Mouse (Mus musculus): Measurements from ENCODE around the gene Ddx58.

The Ddx58 gene

GRCm38 (mm10) chr4:40181681-40182080, 57.9 kb downstream of the Ddx58 start:
- DNase-seq (ENCODE audit: low spot score), result no peak

DNA sequence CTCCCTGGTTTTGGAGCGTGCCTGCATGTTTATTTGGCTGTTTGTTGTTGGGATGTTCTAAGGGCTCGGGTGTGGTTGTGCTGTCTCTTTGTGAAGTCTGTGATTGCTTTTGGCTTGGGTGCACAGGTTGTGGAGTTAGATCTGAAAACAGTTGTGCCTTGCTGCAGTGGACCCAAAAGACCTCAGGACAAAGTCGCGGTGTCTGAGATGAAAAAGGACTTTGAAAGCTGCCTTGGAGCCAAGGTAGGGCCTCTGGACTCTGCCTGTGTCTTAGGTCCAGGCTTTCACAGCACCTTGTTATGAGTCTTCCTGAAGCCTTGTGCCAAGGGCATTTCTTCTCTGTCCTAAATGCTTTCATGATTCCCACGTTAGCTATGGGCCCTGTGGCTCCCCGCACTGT, 59.6 kb downstream of the Ddx58 start:
- DNase-seq (ENCODE audit: low spot score), result no peak

DNA sequence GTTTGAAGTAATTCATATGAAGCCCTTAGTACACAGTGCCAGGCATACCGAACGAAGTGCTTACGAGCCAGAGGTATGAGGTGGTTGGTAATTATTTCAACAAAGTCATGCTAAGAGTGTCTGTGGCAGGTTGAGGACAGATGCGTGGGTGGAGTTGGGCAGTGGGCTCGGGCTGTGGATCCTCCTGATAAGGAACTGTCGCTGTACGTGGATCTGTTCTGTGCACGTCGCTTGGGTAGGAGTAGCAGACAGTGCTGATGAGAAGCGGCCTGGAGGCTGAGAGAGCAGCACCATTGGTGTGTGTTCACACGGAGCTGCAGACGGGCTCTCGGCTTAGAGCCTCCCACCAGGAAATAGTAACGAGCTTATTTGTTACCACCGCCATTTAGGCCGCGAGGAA, 61.0 kb downstream of the Ddx58 start:
- DNase-seq (ENCODE audit: low spot score), result no peak

GRCm38 (mm10) chr4:40174321-40174720, 65.3 kb downstream of the Ddx58 start:
- DNase-seq (ENCODE audit: low spot score), result no peak

DNA sequence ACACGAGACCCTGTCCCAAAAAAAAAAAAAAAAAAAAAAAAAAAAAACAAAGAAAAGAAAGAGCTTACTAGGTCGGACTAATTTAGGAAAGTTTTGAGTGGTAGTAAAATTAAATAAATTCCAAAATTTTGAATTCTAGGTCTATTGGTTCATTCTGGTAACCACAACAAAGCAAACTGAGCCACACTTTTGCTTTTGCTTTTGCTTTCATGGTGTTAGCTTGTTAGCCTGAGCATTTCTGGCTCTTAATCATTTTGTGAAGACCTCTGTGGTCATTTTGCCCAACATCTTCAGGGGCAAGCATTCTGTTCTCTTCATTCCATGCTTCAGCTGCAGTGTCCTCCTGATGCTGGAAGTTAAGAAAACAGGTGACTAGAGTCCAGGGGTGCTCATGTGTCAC, 67.3 kb downstream of the Ddx58 start:
- no peak for DNase-seq (ENCODE audit: low spot score)

GRCm38 (mm10) chr4:40171477-40171876, 68.2 kb downstream of the Ddx58 start:
- DNase-seq (ENCODE audit: low spot score), result no peak

DNA sequence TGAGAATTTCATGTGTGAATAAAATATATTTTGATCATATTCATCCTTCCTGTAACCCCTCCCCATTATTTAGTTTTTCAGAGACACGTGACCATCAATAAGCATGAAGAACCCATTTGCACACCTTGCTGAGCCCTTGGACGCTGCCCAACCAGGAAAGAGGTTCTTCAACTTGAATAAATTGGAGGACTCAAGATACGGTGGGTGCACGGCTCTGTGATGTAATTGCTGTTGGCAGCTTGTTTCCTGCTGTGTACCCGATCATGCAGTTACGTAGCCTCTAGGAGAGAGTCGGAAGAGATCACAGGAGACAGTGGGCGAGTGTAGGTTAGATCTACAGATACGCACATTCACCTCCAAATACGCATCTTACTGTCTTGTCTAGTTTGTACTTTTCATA, 76.0 kb downstream of the Ddx58 start:
- DNase-seq (ENCODE audit: low spot score), result no peak

- no peak for DNase-seq (ENCODE audit: low spot score)
These were observed 78.8 kb downstream of the Ddx58 start for GRCm38 (mm10) chr4:40160591-40161434.

DNA sequence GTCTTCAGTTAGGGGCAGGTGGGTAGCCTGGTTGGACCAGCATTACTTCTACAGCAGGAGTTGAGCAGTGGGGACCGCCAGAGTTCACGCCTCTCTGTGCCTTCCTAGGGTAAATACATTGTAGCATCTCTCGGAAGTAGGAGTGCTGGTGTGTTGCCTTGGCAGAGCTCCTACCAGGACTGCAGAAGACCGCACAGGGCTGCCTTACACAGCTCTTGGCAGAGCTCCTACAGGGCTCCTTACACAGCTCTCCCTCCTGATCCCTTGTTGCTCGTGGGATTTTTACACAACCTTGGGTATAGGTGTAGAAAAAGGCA, 81.4 kb downstream of the Ddx58 start:
- DNase-seq (ENCODE audit: low spot score), result peak; percentile 48

- DNase-seq (ENCODE audit: low spot score), result no peak
These were observed 82.0 kb downstream of the Ddx58 start for GRCm38 (mm10) chr4:40157500-40158223.

GRCm38 (mm10) chr4:40156582-40157499, 82.8 kb downstream of the Ddx58 start:
- DNase-seq (ENCODE audit: low spot score), result no peak

DNA sequence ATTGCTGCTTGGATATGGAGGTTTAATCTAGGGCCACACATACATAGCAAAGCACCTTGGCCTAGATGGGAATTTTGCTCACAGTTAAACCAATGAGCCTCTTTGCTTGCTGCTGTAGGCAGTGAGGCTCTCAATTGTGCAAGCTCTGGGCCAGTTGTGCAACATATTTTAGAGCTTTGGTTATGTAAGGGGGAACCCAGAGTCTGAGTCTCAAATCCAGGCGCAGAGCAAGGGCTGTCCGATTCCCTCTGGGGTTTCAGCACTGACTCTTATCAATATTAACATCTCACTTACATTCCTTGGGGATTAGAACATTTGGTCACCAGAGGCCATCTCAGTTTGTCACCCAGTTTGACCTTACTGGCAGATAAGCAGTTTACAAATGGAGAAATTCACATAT, 83.5 kb downstream of the Ddx58 start:
- no peak for DNase-seq (ENCODE audit: low spot score)

DNA sequence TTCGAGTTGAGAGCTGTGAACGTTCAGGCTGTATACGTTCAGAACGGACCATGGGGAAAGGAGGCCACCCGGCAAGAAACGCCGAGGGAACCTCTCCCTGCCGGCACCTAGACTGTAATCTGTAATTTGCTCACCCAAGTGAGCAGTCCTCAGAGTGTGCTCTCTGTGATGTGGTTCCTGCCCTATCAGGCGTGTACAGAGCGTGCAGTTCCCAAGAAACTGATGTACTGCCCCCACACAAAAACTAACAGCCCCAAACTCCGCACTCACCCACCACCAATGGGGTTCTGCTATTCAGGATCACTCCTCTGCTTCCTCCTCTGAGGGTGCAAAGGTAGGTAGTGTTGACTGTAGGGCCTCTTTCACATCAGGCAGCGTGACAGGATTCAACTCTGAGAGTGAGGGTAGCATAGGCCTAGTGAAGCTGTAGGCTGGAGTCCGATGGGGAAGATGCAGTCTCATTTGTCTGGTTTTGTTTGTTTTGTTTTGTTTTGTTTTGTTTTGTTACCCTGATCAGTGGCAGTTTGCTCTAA, 84.1 kb downstream of the Ddx58 start:
- no peak for DNase-seq (ENCODE audit: low spot score)

DNA sequence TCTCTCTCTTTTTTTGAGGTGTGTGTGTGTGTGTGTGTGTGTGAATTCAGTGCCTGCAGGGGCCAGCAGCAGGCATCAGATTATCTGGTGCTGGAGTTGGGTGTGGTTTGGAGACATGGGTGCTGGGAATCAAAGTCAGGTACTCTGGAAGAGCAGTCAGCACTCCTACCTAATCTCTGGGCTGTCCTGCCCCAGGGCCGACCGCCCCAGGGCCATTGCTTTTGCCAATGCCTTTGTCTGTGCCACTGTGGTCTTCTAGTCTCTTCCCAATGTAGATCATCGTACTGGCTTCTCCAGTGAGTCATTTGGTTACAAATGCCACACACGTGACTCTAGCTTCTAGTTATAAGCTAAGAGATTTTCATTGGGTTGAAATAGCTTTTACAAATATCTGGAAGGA, 84.9 kb downstream of the Ddx58 start:
- DNase-seq (ENCODE audit: low spot score), result no peak

All from testis, postnatal 10 days (tissue).